ENCODE assay signal across 14 mouse cellular contexts in the genomic region with DNA sequence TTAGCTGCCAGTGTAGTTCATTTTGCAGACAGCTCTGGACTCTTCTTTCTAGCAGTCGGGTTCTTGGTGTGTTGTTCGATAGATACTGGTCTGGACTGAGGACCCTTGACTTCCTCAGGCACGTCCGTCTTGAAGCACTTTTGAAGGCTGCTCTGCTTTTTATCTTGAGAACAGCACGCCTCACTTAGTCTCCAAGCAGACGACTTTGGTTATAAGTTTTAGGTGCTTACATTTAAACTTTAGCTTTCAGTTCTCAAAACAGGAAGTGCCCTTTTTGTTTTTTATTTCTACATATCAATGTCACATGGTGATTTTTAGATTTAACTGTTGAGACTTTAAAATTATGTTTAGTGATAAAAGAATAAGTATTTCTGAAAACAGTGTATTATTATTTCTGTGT. TPM values are rescaled to one million over a fixed set of nuclear protein-coding genes. Genes with fewer than 3 reads are reported as not detected.
DNase-seq lines count a peak whose midpoint lies in the region; ATAC-seq and TF ChIP-seq lines count a peak whose summit lies in the region.
"Had no signal": no experiment of that assay in that cellular context is flagged by ENCODE, and none has a peak within 500 bp of the region (broad histone marks: within the 10 kb centered on the region; RNA-seq: fewer than 3 reads in every experiment).

No protein-coding gene starts in this region.

- H3K4me3 ChIP-seq in gastrocnemius, adult 2 months: peak overlapping the region; percentile 45
- H3K4me3 ChIP-seq in liver, embryonic 12.5 days: no peak overlapping the region
- H3K4me3 ChIP-seq in liver, embryonic 11.5 days (ENCODE audit: low read depth, low read length): no peak overlapping the region
- H3K4me3 ChIP-seq: neural tube, embryonic 13.5 days had no signal

- no peaks in the 10 kb centered on the region for H3K27me3 ChIP-seq in liver, embryonic 12.5 days (replicated peaks)
- no peaks in the 10 kb centered on the region for H3K27me3 ChIP-seq in liver, embryonic 11.5 days (replicated peaks; ENCODE audit: control insufficient read depth, insufficient read depth, low read length)
- H3K27me3 ChIP-seq: midbrain, embryonic 15.5 days; neural tube, embryonic 13.5 days; Patski had no signal

- intact Hi-C loops in gastrocnemius, adult 2 months (cut with DNase I): no loop called here

- 0 out of 2 replicates have a peak overlapping the region, but pooled peaks have one; percentile 22 for H3K4me2 ChIP-seq in liver, embryonic 12.5 days
- no peak overlapping the region for H3K4me2 ChIP-seq in liver, embryonic 11.5 days

- ATAC-seq in liver, embryonic 12.5 days: no peak
- no peak for ATAC-seq in liver, embryonic 11.5 days (replicated peaks; ENCODE audit: low FRiP score)
- peak; percentile 63 for ATAC-seq in CD4-positive, CD25-positive, alpha-beta regulatory T cell, adult 4 months
- ATAC-seq in inflammation-experienced regulatory T-cells, adult 6 months: peak; percentile 43
- ATAC-seq: midbrain, embryonic 15.5 days; Patski had no signal

- no peak overlapping the region for H3K9ac ChIP-seq in liver, embryonic 12.5 days
- H3K9ac ChIP-seq in liver, embryonic 11.5 days (ENCODE audit: low read depth, low read length): no peak overlapping the region
- H3K9ac ChIP-seq: midbrain, embryonic 15.5 days had no signal

- H3K4me1 ChIP-seq in liver, embryonic 12.5 days: peaks cover 19% of the 10 kb centered on the region
- peaks cover 7% of the 10 kb centered on the region for H3K4me1 ChIP-seq in liver, embryonic 11.5 days (replicated peaks; ENCODE audit: control insufficient read depth, insufficient read depth, low read length)

- no peak for TF ChIP-seq CTCF in gastrocnemius, adult 2 months (IDR thresholded peaks at IDR 0.05)

- H3K36me3 ChIP-seq in liver, embryonic 12.5 days: no peaks in the 10 kb centered on the region
- H3K36me3 ChIP-seq in liver, embryonic 11.5 days (ENCODE audit: control insufficient read depth, insufficient read depth, low read length): no peaks in the 10 kb centered on the region
- H3K36me3 ChIP-seq: midbrain, embryonic 15.5 days; neural tube, embryonic 13.5 days had no signal

- H3K9me3 ChIP-seq in liver, embryonic 12.5 days (replicated peaks): no peaks in the 10 kb centered on the region
- no peaks in the 10 kb centered on the region for H3K9me3 ChIP-seq in liver, embryonic 11.5 days (ENCODE audit: control insufficient read depth, low read length)
- H3K9me3 ChIP-seq: midbrain, embryonic 15.5 days; neural tube, embryonic 13.5 days had no signal

- peak overlapping the region; percentile 64 for H3K27ac ChIP-seq in gastrocnemius, adult 2 months
- peak overlapping the region; percentile 40; the same call in 1 of the 2 replicates for H3K27ac ChIP-seq in liver, embryonic 12.5 days
- H3K27ac ChIP-seq in liver, embryonic 11.5 days (ENCODE audit: low read depth, low read length): no peak overlapping the region
- H3K27ac ChIP-seq: midbrain, embryonic 15.5 days; neural tube, embryonic 13.5 days had no signal

- whole genome bisulfite sequencing in liver, embryonic 12.5 days (ENCODE audit: insufficient replicate concordance): 13% methylated on average over 6 of the region's 6 CpGs
- WGBS in liver, embryonic 11.5 days: 24% methylated on average over 6 of the region's 6 CpGs

- no peak for DNase-seq in gastrocnemius, adult 2 months
- DNase-seq in gastrocnemius, postnatal 25 days: no peak
- no peak for DNase-seq in liver, embryonic 11.5 days (ENCODE audit: low spot score)
- no peak for DNase-seq in spleen, adult 18-20 months
- no peak for DNase-seq in spleen, postnatal 36 days (ENCODE audit: low spot score in 2 of 2)
- DNase-seq: adrenal gland, postnatal 14 days; kidney, postnatal 25 days; thymus, postnatal 25 days had no signal

RNA-seq across cellular contexts. Expression of a gene that starts 33.1 kb away (rescaled TPM):
- total RNA-seq in gastrocnemius, adult 2 months (2021): 10 to 100 TPM; 58.7 to 60.8 TPM
- total RNA-seq in gastrocnemius, postnatal 25 days (2021): 10 to 100 TPM; 33.5 to 35.5 TPM
- 19.5 and 20.5 TPM in 2 replicates for polyA plus RNA-seq in liver, embryonic 12.5 days (2016; fragmentation: Nextera tagmentation; extraction: Ambion mirVana)
- 25.2 and 25.3 TPM in 2 replicates for polyA plus RNA-seq in liver, embryonic 11.5 days (2014; fragmentation: Nextera tagmentation; extraction: Ambion mirVana)
- polyA plus RNA-seq in CD4-positive, CD25-positive, alpha-beta regulatory T cell, adult 4 months (2017; shearing (Covaris generic)): 10 to 100 TPM; 23.9 to 29.4 TPM
- polyA plus RNA-seq in inflammation-experienced regulatory T-cells, adult 6 months (2017; shearing (Covaris generic)): 10 to 100 TPM; 23.0 to 30.9 (median 27.0) TPM

Comparison
In these comparisons a context has a peak if more than half of its experiments do, and no peak if none do; other contexts are left out.
1. ATAC-seq: peak in CD4-positive, CD25-positive, alpha-beta regulatory T cell, adult 4 months (single experiment) and inflammation-experienced regulatory T-cells, adult 6 months (single experiment); none in liver, embryonic 12.5 days (single experiment) and liver, embryonic 11.5 days (single experiment).